Mouse (Mus musculus) ovary, postnatal 36 days (tissue): ENCODE results near the gene Taar5.

ENCODE experiments used
- DNase-seq: peaks from one replicate; pipeline ENCODE4 v3.0.0; 2022; ENCODE audit warnings: low spot score, mixed read lengths

The Taar5 gene

DNA sequence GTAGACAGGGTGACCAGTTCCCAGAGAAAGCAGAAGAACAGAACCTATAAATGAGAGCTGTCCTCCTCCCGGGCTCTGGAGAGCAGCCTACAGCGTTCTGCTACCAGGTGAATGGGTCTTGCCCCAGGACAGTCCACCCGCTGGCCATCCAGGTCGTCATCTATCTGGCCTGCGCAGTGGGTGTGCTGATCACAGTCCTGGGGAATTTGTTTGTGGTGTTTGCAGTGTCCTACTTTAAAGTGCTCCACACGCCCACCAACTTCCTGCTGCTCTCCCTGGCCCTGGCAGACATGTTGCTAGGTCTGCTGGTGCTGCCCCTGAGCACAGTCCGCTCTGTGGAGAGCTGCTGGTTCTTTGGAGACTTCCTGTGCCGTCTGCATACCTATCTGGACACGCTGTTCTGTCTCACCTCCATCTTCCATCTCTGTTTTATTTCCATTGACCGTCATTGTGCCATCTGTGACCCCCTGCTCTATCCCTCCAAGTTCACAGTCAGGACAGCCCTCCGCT is at the start of gene Taar5:
TSS of gene Taar5 (plus strand) at position 51 of the 510 bp plus-strand sequence.
- no peak for DNase-seq

DNA sequence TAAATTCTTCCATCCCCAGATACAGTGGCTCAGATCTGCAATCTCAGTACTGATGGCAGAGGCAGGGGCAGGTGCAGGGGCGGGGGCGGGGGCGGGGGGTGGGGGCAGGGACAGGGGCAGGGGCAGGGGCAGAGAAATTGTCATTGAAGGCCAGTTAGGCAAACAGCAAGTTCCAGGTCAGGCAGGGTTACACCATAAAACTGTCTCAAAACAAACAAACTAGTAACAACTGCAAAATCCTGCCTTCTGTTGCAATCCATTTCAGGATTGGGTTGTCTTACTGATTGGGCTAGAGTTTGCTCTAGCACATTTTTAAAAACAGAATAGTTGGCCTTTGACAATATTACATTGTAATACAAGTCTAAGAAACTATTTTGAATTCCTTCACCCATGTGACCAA is 48.0 kb upstream of the Taar5 start:
- no peak for DNase-seq

DNA sequence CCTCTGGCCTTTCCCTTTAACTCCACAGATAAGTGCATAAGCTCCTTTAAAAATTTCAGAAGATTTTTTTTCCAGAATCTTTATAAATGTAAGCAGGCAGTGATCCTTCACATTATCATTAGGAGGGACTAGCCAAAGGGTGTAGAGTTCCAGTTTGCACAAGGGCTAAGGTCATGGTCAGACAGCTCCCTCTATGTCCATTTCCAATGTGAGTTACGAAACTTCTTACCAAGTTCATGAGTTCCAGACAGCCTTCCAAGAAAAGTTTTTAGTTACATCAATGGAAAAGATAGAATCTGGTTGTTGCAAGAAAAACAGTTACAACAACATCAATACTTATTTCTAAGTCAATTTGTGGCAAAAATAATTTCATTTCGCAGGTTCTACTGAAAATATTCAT is 46.6 kb upstream of the Taar5 start:
- DNase-seq = no peak

- DNase-seq = no peak
These were observed 32.9 kb upstream of the Taar5 start for GRCm38 (mm10) chr10:23937613-23938012.

- DNase-seq = no peak
These were observed 32.2 kb upstream of the Taar5 start, which contains the start of gene Taar2 for GRCm38 (mm10) chr10:23938312-23938711. Taar2 (plus strand) TSS chr10:23938572.

GRCm38 (mm10) chr10:23942465-23942864 is 28.0 kb upstream of the Taar5 start:
- DNase-seq = no peak

- no peak for DNase-seq
These were observed 22.5 kb upstream of the Taar5 start for GRCm38 (mm10) chr10:23948026-23948425.

DNA sequence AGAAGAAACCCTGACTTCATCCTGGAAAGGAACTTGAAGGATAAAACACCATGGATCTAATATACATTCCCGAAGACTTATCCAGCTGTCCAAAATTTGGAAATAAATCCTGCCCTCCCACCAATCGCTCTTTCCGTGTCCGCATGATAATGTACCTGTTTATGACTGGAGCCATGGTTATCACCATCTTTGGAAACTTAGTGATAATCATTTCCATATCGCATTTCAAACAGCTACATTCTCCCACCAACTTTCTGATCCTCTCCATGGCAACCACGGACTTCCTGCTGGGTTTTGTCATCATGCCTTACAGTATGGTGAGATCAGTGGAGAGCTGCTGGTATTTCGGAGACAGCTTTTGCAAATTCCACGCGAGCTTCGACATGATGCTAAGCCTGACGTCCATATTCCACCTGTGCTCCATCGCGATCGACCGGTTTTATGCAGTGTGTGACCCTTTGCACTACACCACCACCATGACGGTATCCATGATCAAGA is 20.9 kb upstream of the Taar5 start, which contains the start of gene Taar3:
TSS of gene Taar3 (plus strand) at position 51 of the 498 bp plus-strand sequence.
- no peak for DNase-seq

DNA sequence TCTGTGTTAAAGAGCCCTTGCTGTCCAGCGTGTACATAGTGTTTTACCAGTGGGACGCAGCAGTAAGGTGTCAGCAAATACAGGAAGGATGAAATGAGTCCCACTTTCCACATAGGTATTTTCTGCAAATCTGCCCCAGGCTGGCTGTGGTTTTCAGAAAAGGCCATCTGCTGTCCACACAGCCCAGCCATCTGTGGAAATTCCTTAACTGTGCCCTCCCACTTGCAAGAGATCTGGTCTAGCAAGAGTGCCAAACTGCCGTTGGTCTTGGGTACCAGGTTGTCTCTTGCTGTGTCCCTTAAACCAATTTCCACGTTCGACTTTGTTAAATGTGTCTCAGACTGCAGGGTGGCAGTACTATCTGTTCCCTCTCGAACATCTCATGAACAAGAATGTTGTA is 18.8 kb upstream of the Taar5 start:
- DNase-seq = no peak

DNA sequence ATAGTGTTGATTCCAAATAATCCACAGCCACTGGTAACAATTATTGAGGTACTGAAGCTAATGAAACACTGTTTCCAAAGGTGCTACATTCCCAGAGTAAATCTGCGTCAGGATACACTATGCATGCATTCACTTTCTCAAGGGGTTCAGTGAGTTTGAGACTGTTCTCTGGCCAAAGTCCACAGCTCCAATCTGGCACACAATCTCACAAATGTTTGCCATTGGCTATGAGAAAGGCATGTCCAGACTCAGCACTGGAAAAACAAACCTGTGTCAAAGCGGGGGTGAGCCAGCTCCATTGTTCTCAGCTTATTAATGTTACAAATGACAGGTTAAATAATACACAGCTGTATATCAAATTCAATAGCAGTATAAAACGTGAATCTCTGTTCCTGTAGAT is 11.4 kb upstream of the Taar5 start:
- no peak for DNase-seq

DNA sequence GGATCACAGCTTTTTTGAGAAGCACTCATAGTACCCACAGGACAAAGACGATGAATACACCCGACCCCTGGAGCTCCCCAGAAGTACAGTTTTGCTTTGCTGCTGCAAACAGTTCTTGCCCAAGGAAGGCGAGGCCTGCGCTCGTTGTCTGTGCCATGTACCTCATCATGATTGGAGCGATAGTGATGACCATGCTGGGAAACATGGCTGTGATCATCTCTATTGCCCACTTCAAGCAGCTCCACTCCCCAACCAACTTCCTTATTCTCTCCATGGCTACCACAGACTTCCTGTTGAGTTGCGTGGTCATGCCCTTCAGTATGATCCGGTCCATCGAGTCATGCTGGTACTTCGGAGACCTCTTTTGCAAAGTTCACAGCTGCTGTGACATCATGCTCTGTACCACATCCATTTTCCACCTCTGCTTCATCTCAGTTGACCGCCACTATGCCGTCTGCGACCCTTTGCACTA is 10.0 kb upstream of the Taar5 start, which contains the start of gene Taar4:
TSS of gene Taar4 (plus strand) at position 51 of the 472 bp plus-strand sequence.
- no peak for DNase-seq

DNA sequence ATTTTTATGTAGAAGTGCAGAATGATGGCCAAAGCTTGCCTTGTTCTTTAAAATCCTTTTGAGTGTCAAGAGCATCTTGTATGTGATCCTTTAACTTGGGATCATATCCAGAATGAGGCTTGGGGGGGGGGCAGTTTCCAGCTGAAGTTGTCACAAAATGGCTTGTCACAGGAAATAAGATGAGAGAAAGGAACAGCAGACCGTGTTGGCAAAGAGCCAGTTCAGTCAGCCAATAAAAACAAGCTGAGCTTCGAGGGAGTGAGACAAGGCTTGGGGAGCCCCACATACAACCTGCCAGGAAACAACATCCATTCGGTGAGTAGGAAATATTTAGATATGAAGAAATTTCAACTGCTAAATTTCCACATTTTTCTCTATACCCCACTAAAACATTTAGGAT is 7.1 kb upstream of the Taar5 start:
- no peak for DNase-seq

GRCm38 (mm10) chr10:23964921-23965610 is 5.4 kb upstream of the Taar5 start:
- DNase-seq = no peak

GRCm38 (mm10) chr10:23971256-23971655 is 750 bp downstream of the Taar5 start:
- no peak for DNase-seq

DNA sequence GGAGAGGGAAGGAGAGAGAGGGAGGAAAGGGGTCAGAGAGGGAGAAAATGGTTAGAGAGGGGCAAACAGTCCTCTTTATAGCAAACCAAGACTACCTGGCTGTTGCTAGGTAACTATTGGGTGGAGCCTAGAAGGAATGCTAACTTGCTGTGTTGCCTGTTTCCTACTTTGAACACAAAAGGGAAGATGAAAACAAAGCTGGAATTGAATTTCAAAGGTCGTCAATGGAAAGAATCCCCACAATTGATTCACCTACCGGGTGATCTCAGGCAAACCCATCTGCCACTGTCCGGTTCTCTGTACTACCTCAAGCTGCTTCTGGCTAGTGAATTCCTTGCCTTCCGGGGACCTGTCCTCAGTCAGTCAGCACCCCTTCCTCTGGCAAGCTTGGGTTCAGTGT is 7.5 kb downstream of the Taar5 start:
- no peak for DNase-seq

DNA sequence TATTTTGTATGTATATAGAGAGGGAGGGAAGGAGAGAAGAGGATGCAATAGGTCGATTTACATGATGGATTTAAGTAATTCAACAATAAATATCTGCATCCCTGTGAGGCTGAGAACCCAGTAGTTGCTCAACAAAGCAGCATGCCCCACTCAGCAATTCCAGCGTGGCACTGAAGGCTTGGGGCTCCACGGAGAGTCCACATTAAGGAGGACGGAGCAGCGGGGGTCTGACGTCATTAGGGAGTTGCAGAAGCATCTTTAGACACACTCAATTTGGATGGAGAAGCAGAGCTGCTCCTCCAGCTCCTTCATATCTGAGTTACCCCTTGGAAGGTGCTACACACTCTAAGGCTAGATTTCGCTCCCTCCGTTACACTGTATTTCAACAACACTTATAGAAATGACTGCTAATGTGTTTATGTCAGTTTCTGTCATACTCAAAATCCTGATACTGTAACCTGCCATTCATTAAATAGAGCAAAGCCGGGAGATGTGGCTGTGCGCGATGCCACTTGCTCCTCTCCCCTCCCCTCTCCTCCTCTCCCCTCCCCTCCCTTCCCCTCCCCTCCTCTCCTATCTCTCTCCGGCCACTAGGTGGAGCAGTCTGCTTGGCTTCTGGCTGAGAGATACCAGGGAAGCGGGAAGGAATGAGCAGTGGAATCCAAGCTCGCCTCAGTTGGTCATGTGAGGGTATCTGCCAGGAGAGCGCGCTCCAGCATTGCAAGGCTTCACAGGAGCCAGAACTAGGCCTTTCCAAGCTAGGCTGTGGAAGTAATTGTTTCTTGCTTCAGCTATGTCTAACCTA is 8.6 kb downstream of the Taar5 start:
- DNase-seq = peak; percentile 71

- DNase-seq = no peak
These were observed 15.0 kb downstream of the Taar5 start, which contains the start of gene Taar6 for GRCm38 (mm10) chr10:23985546-23985945. Taar6 (minus strand) TSS chr10:23985646.

- DNase-seq = no peak
These were observed 15.9 kb downstream of the Taar5 start for GRCm38 (mm10) chr10:23986419-23986818.

GRCm38 (mm10) chr10:23993381-23993780 is 22.9 kb downstream of the Taar5 start, which contains the start of gene Taar7a:
Taar7a (minus strand) TSS chr10:23993481.
- no peak for DNase-seq

DNA sequence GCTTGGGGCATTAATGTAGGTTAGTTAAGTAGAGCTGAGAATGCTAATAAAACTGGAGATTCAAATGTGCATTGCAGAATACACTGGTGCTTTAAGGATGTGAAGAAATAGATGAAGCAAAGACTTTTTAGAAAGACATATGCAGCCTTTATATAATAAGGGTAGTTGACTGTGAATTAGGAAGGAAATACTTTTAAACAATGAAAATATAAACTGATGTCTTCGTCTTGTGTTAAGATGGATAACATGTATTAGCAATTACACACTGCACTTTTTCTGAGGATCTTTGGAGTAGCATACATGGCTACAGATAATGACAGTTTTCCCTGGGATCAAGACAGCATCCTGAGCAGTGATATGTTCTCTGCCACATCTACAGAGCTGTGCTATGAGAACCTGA is 29.1 kb downstream of the Taar5 start, which contains the start of gene Taar7b:
TSS of gene Taar7b (plus strand) at position 301 of the 400 bp plus-strand sequence.
- no peak for DNase-seq

DNA sequence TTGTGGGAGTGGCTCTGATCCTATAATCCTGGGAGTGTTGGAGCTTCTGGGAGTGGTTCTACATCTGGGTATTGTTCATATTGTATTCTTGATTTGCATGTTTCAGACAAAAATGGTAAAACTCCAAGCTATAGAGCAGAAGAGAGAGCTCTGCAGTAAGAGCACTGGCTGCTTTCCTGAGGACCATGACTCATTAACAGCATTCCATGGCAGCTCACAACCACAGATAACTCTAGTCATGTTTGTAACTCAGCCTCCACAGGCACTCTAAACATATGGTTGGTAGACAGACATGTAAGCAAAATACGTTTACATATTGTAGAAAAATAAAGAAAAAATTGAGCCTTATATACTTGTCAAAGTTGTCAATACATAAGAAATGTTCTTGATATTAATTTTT is 35.9 kb downstream of the Taar5 start:
- DNase-seq = no peak

DNA sequence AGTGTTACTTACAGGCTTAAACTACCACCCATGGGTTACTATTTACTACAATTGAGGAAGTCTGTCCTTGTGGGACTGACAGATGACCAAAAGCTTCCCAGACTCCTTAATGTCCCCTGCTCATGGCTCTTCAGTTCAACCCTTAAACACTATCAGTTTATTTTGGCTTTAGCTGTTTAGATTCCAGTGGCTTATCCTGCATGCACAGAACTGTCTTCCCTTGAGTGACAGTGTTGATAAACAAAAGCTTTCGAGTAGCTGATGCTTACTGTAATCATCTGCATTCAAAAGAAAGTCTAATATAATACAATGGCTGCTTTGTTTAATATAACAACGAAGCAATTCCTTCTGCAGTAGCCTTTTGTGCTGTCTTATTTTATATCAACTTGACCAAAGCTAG is 36.5 kb downstream of the Taar5 start:
- DNase-seq = no peak
